17 mouse cellular contexts compared by ENCODE assay signal in the genomic region with DNA sequence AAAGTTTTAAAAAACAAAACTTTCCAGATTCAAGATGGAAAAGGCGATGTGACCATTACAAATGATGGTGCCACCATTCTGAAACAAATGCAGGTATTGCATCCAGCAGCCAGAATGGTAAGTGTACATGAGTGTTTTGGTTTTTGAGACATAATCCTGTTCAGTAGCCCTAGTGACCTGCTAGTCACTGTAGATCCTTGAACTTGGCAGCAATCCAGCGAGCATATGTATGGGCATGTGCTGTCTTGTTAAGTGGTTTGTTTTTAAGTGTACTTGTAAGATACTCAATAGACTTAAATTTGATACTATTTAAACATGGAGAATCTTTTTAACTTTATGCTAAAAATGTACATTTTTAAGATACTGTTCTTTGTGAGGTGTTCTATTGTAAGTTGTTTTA. TPM values are rescaled to one million over a fixed set of nuclear protein-coding genes. Genes with fewer than 3 reads are reported as not detected.
DNase-seq lines count a peak whose midpoint lies in the region.
"Had no signal": no experiment of that assay in that cellular context is flagged by ENCODE, and none has a peak within 500 bp of the region (broad histone marks: within the 10 kb centered on the region; RNA-seq: fewer than 3 reads in every experiment).

No protein-coding gene starts in this region.

- peak; percentile 43 to 54 for DNase-seq in cerebellum, adult 18-20 months
- no peak for DNase-seq in cerebellum, adult 9-11 months
- DNase-seq in heart, adult 11 months = peak; percentile 81
- no peak for DNase-seq in heart, postnatal 36 days
- DNase-seq in 416B (ENCODE audit: low read depth) (peak; percentile 43), adipocyte (ENCODE audit: low spot score) (no peak)
- DNase-seq in brain, adult 2 months (ENCODE audit: low read depth, low spot score) = peak; percentile 36
- DNase-seq: adrenal gland, adult 8-10 months; cerebellum, adult 11 months; gastrocnemius, postnatal 14 days; kidney, adult 2 months; kidney, postnatal 36 days; left cerebral cortex, postnatal 4 days; liver, postnatal 0 days; lung, postnatal 14 days; midbrain, embryonic 14.5 days had no signal

- intact Hi-C loops in heart, postnatal 36 days (cut with DNase I) = loop anchor here (5.0 to 10.0 kb wide), 2 partner anchors 73 to 501 kb away; a partner anchor contains a TSS

RNA-seq across cellular contexts. Expression of a gene that starts 4.0 kb away (rescaled TPM):
- 100 to 1,000 TPM; 131 to 132 TPM for total RNA-seq in heart, postnatal 36 days (2021)

RNA-seq across cellular contexts. Expression of a gene that starts 12.1 kb away (rescaled TPM):
- 100 to 1,000 TPM; 150 to 164 TPM for total RNA-seq in heart, postnatal 36 days (2021)

RNA-seq across cellular contexts. Expression of a gene that starts 12.4 kb away (rescaled TPM):
- total RNA-seq in heart, postnatal 36 days (2021) = 1 to 10 TPM; 4.4 to 5.2 TPM
- total RNA-seq: hindbrain, postnatal 0 days had no signal

RNA-seq across cellular contexts. Expression of a gene that starts 13.1 kb away (rescaled TPM):
- 1 to 10 TPM; 2.0 to 4.2 TPM for total RNA-seq in heart, postnatal 36 days (2021)

RNA-seq across cellular contexts. Expression of a gene that starts 22.5 kb away (rescaled TPM):
- total RNA-seq in heart, postnatal 36 days (2021) = 10 to 100 TPM; 14.5 to 16.8 TPM

Comparison
In these comparisons a context has a peak if more than half of its experiments do, and no peak if none do; other contexts are left out.
1. DNase-seq: peak in cerebellum, adult 18-20 months (2 of 2), heart, adult 11 months (single experiment), 416B (single experiment) and brain, adult 2 months (single experiment); none in cerebellum, adult 9-11 months (single experiment), heart, postnatal 36 days (0 of 2) and adipocyte (single experiment).